Mouse (Mus musculus): ENCODE measurements around the gene Hoxa5. TPM values are rescaled to one million over a fixed set of nuclear protein-coding genes. Genes with fewer than 3 reads are reported as not detected.

Hoxa5 gene
- polyA plus RNA-seq, 1 experiment from 2014 or later: 8.0 TPM

DNA sequence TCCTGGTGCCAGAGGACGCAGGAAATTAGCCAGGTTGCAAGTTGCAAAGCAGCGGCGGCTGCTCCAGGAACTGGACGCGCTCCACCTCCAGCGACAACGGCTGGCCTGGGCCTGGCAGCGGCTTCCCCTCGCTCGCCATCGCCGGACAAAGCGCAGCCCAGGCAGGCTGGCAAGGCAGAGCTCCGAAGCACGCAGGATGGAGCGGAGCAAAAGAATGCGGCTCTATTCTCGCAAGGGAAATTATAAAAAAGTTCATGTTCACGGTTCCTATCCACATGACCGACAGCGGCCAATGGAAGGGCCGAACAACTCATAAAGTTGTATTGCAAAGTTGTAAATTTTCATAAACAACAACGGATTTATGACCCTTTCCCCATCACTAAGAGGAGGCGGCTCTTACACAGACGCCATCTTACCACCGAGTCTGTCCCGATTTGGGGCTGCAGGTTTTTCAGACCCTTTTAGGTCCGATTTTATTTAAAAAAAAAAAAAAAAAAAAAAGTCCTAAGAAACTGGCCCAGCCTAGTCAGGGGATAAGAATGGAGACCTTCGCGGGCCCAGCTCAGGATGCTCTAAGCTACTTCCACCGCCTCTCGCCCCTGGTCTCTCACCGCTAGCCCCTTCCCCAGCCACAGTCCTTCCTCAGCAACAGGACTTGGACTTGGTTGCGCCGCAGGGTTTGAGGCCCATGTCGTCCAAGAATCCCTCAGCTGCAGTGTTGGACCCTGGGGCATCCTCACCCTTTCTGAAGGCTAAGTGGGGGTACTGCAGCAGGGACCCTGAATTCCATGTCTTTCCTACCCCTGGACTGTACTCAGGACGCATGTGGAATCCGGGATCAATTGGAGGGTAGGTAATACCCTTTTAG is 9.0 kb upstream of the Hoxa5 start, which contains the start of the genes Hoxa3 and Gm28308:
Gene Hoxa3, minus strand, starts transcription at position 218 of the 868 bp plus-strand sequence.
Gene Gm28308, minus strand, starts transcription at position 221 of the 868 bp plus-strand sequence.
- Histone ChIP-seq H3K36me3 (ENCODE audit: control insufficient read depth, insufficient read depth, low read length) (no peaks in the 10 kb centered on the region), H3K4me2 (peak within 1 kb of the TSS; percentile 48), H3K27me3 (replicated peaks; ENCODE audit: control insufficient read depth, insufficient read depth, low read length) (peaks cover 100% of the 10 kb centered on the region), H3K9ac (ENCODE audit: low read depth, low read length) (no peak within 1 kb of the TSS), H3K4me1 (replicated peaks; ENCODE audit: control insufficient read depth, insufficient read depth, low read length) (no peaks in the 10 kb centered on the region; the same call in 1 of the 2 replicates), H3K27ac (ENCODE audit: low read depth, low read length) (no peak within 1 kb of the TSS), H3K9me3 (ENCODE audit: control insufficient read depth, low read length) (no peaks in the 10 kb centered on the region), H3K4me3 (ENCODE audit: low read depth, low read length) (peak within 1 kb of the TSS; percentile 29)
- ATAC-seq (replicated peaks; ENCODE audit: low FRiP score) (no peak), DNase-seq (ENCODE audit: low spot score) (no peak)
- 3% methylated on average over 38 of the region's 38 CpGs for WGBS

DNA sequence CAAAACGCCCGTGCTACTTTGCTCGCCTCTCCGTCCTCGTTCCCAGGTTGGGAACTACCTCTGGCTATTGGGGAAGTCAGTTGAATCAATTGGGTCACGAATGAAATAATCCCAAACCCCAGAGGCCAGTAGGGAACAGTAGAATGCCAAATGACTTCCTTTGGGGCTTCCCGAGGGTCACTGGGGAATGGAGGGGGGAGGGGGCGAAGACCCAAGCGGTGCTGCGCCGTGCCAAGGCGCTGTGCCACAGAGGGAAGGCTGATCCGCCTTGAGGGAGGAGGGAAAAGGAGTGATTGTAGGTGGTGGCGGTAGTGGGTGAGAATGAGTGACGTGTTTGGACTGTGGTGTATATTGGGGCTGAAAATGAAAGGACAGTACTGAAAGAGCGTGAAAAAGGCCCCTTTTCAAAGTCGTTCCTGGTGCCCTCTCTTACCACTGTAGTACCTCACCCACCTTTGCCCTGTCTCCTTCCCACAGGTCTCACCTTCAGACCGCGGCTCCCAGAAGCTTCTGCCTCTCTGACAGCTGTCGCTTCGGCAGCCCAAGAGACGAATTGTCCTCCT is 8.2 kb upstream of the Hoxa5 start:
- DNase-seq (ENCODE audit: low spot score) (no peak), ATAC-seq (replicated peaks; ENCODE audit: low FRiP score) (no peak)
- 1% methylated on average over 22 of the region's 22 CpGs for WGBS
- Histone ChIP-seq H3K27me3 (replicated peaks; ENCODE audit: control insufficient read depth, insufficient read depth, low read length) (peaks cover 99% of the 10 kb centered on the region), H3K4me1 (replicated peaks; ENCODE audit: control insufficient read depth, insufficient read depth, low read length) (no peaks in the 10 kb centered on the region; the same call in 1 of the 2 replicates), H3K36me3 (ENCODE audit: control insufficient read depth, insufficient read depth, low read length) (no peaks in the 10 kb centered on the region), H3K4me2 (peak overlapping the region; percentile 48), H3K4me3 (ENCODE audit: low read depth, low read length) (peak overlapping the region; percentile 29), H3K9ac (ENCODE audit: low read depth, low read length) (no peak overlapping the region), H3K9me3 (ENCODE audit: control insufficient read depth, low read length) (no peaks in the 10 kb centered on the region), H3K27ac (ENCODE audit: low read depth, low read length) (no peak overlapping the region)

- H3K9ac ChIP-seq (ENCODE audit: low read depth, low read length): no peak overlapping the region
- H3K36me3 ChIP-seq (ENCODE audit: control insufficient read depth, insufficient read depth, low read length): no peaks in the 10 kb centered on the region
- H3K4me1 ChIP-seq (replicated peaks; ENCODE audit: control insufficient read depth, insufficient read depth, low read length): no peaks in the 10 kb centered on the region; the same call in 1 of the 2 replicates
- H3K27me3 ChIP-seq (replicated peaks; ENCODE audit: control insufficient read depth, insufficient read depth, low read length): peaks cover 99% of the 10 kb centered on the region
- no peak for DNase-seq (ENCODE audit: low spot score)
- H3K27ac ChIP-seq (ENCODE audit: low read depth, low read length): no peak overlapping the region
- 4% methylated on average over 13 of the region's 13 CpGs for WGBS
- peak overlapping the region; percentile 48 for H3K4me2 ChIP-seq
- H3K4me3 ChIP-seq (ENCODE audit: low read depth, low read length): peak overlapping the region; percentile 29
- H3K9me3 ChIP-seq (ENCODE audit: control insufficient read depth, low read length): no peaks in the 10 kb centered on the region
- no peak for ATAC-seq (replicated peaks; ENCODE audit: low FRiP score)
Measured at GRCm38 (mm10) chr6:52211961-52212360, 7.6 kb upstream of the Hoxa5 start.

GRCm38 (mm10) chr6:52211170-52211935 is 7.0 kb upstream of the Hoxa5 start:
- WGBS: 3% methylated on average over 37 of the region's 37 CpGs
- no peak overlapping the region for H3K9ac ChIP-seq (ENCODE audit: low read depth, low read length)
- no peak; the same call in 1 of the 2 replicates for ATAC-seq (replicated peaks; ENCODE audit: low FRiP score)

GRCm38 (mm10) chr6:52209685-52210046 is 5.3 kb upstream of the Hoxa5 start:
- ATAC-seq (replicated peaks; ENCODE audit: low FRiP score) (no peak), DNase-seq (ENCODE audit: low spot score) (no peak)
- Histone ChIP-seq H3K27ac (ENCODE audit: low read depth, low read length) (no peak overlapping the region), H3K4me2 (peak overlapping the region; percentile 49; the same call in 1 of the 2 replicates), H3K4me1 (replicated peaks; ENCODE audit: control insufficient read depth, insufficient read depth, low read length) (no peaks in the 10 kb centered on the region; the same call in none of the 2 replicates), H3K36me3 (ENCODE audit: control insufficient read depth, insufficient read depth, low read length) (no peaks in the 10 kb centered on the region), H3K4me3 (ENCODE audit: low read depth, low read length) (no peak overlapping the region), H3K9ac (ENCODE audit: low read depth, low read length) (no peak overlapping the region), H3K9me3 (ENCODE audit: control insufficient read depth, low read length) (no peaks in the 10 kb centered on the region), H3K27me3 (replicated peaks; ENCODE audit: control insufficient read depth, insufficient read depth, low read length) (peaks cover 99% of the 10 kb centered on the region)
- WGBS: 7% methylated on average over 12 of the region's 12 CpGs

More at GRCm38 (mm10) chr6:52211170-52211935, 7.0 kb upstream of the Hoxa5 start:
- Histone ChIP-seq H3K4me3 (ENCODE audit: low read depth, low read length) (peak overlapping the region; percentile 29), H3K27me3 (replicated peaks; ENCODE audit: control insufficient read depth, insufficient read depth, low read length) (peaks cover 99% of the 10 kb centered on the region), H3K4me1 (replicated peaks; ENCODE audit: control insufficient read depth, insufficient read depth, low read length) (no peaks in the 10 kb centered on the region; the same call in none of the 2 replicates), H3K27ac (ENCODE audit: low read depth, low read length) (no peak overlapping the region), H3K36me3 (ENCODE audit: control insufficient read depth, insufficient read depth, low read length) (no peaks in the 10 kb centered on the region), H3K9me3 (ENCODE audit: control insufficient read depth, low read length) (no peaks in the 10 kb centered on the region), H3K4me2 (peak overlapping the region; percentile 48)
- DNase-seq (ENCODE audit: low spot score): no peak

DNA sequence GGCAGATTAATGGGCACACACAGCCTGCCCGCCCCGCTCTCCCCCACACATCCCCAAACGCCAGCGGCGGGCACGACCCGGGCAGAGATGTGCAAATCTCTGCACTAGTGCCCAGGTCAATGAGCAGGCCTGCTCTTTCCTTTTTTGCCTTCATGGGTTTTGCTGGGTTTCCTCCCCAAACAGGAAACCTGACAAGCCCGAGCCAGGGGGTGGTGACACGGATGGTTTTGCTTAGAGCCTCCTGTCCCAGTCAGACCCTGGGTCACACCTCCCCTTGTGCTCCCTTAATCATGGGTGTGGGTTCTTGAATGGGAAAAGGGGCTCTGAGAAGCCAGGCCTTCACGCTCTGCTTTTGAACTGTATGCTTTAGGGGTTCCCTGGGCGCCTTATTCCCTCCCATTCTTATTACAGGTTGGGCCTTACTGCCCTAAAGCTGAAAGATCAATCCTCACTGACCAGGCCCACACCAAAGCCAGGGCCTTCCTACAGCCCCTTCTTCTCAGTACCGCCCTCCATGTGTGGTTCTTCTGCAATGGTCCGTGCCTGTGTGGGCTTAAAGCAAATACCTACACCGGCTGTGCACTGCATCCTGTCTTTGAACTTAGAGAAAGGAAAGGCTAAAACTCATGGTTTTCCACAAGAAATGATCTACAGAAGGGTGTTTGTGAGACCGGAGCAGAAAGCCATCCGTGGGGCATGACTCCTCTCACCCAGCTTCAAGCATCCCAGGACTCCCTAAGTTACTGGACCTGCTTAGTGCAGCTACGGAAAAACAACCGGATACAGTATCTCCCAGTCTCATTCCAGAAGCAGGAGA is 4.7 kb upstream of the Hoxa5 start:
- no peaks in the 10 kb centered on the region; the same call in none of the 2 replicates for H3K4me1 ChIP-seq (replicated peaks; ENCODE audit: control insufficient read depth, insufficient read depth, low read length)
- H3K4me3 ChIP-seq (ENCODE audit: low read depth, low read length): peak overlapping the region; percentile 11
- H3K27ac ChIP-seq (ENCODE audit: low read depth, low read length): no peak overlapping the region
- no peaks in the 10 kb centered on the region for H3K36me3 ChIP-seq (ENCODE audit: control insufficient read depth, insufficient read depth, low read length)
- WGBS: 8% methylated on average over 18 of the region's 18 CpGs
- DNase-seq (ENCODE audit: low spot score): no peak
- H3K9ac ChIP-seq (ENCODE audit: low read depth, low read length): no peak overlapping the region
- no peak for ATAC-seq (replicated peaks; ENCODE audit: low FRiP score)
- no peaks in the 10 kb centered on the region for H3K9me3 ChIP-seq (ENCODE audit: control insufficient read depth, low read length)
- H3K27me3 ChIP-seq (replicated peaks; ENCODE audit: control insufficient read depth, insufficient read depth, low read length): peaks cover 99% of the 10 kb centered on the region
- H3K4me2 ChIP-seq: peak overlapping the region; percentile 49

- H3K27ac ChIP-seq (ENCODE audit: low read depth, low read length): no peak within 1 kb of the TSS
- DNase-seq (ENCODE audit: low spot score) (no peak), ATAC-seq (replicated peaks; ENCODE audit: low FRiP score) (no peak)
- H3K4me3 ChIP-seq (ENCODE audit: low read depth, low read length): peak within 1 kb of the TSS; percentile 11
- no peaks in the 10 kb centered on the region for H3K36me3 ChIP-seq (ENCODE audit: control insufficient read depth, insufficient read depth, low read length)
- H3K4me2 ChIP-seq: peak within 1 kb of the TSS; percentile 49
- no peaks in the 10 kb centered on the region for H3K9me3 ChIP-seq (ENCODE audit: control insufficient read depth, low read length)
- H3K27me3 ChIP-seq (replicated peaks; ENCODE audit: control insufficient read depth, insufficient read depth, low read length): peaks cover 99% of the 10 kb centered on the region
- H3K4me1 ChIP-seq (replicated peaks; ENCODE audit: control insufficient read depth, insufficient read depth, low read length): no peaks in the 10 kb centered on the region; the same call in none of the 2 replicates
- H3K9ac ChIP-seq (ENCODE audit: low read depth, low read length): no peak within 1 kb of the TSS
- WGBS: 4% methylated on average over 47 of the region's 47 CpGs
Measured at GRCm38 (mm10) chr6:52208072-52208867, 3.9 kb upstream of the Hoxa5 start, which contains the start of gene Hoxa6. Gene Hoxa6, minus strand, starts transcription at chr6:52208722.
